Mouse (Mus musculus) lung, adult 18-20 months (tissue): Measurements from ENCODE around the gene Rbfox3.

Experiments used
- DNase-seq, 2 experiments: peaks; one replicate each; pipeline ENCODE4 v3.0.0; 2022; ENCODE audit warnings: mixed read lengths in 2 of 2

Gene Rbfox3

GRCm38 (mm10) chr11:118878605-118879245, 32.7 kb downstream of the Rbfox3 start:
- DNase-seq = no peak

- no peak for DNase-seq
Observed at GRCm38 (mm10) chr11:118875243-118875897, 36.0 kb downstream of the Rbfox3 start.

DNA sequence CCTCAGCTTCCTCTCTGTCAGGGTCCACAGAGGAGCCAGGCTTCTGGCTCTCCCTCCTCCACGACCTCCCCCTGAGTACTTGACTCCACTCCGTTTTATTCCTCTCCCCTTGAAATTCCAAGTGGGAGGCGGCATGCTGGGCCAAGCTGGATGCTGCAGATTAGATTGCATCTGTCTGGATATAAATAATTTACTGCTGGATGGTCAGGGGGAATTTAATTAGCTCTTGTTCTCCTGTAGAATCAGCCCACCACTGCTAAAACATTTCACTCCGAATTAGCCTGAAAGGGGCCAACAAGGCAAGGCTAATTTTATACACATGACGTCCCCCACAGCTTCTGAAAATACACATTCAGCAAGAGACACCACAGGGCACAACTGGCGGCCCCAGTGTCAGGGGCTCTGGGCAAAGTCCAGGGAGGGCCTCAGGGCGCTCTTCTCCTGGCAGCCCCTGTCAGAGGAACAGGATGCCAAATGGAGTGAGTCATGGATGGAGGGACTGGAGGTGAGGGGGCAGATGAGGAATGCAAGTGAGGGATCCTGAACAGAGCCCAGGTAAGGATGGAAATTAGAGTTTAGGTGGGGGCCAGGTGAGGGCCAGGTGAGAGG, 36.8 kb downstream of the Rbfox3 start:
- no peak for DNase-seq

DNA sequence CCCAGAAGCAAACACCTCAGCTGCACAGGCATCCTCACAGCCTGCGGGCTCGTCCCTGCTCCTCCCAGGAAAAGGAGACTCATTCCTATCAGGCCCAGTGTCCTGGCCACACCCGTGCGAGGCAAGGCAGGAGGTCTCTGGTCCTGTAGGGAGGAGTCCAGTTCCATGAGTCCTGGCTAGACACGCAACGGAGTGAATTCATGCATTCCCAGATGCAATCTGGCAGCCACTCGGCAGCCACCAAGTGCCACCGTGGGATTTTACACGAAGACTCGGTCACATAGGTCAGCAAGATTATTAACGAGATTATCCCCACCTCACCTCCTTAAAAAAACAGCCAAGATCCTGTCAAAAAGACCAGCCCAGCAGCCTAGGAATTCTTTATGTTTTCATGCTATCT, 37.4 kb downstream of the Rbfox3 start:
- DNase-seq = no peak

GRCm38 (mm10) chr11:118871527-118871926, 39.9 kb downstream of the Rbfox3 start:
- DNase-seq = no peak

DNA sequence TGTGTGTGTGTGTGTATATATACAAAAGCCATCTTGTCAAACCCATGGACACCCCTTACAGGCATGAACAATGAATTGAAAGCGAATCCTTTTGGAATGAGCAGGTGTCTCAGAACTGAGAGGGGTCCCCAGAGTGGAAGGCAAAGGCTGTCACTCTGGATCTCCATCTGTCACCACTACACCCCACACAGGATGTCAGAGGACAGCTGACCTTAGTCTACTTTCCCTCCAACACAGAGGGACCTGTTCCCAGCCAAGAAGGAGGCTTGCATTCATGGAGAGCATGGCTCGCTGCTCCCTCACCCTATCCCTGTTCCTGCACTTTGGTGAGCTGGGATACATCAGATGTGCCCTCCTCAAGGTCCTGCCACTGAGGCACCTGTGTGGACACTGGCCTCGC, 48.0 kb downstream of the Rbfox3 start:
- DNase-seq = no peak

GRCm38 (mm10) chr11:118861801-118862431, 49.5 kb downstream of the Rbfox3 start:
- no peak for DNase-seq

DNA sequence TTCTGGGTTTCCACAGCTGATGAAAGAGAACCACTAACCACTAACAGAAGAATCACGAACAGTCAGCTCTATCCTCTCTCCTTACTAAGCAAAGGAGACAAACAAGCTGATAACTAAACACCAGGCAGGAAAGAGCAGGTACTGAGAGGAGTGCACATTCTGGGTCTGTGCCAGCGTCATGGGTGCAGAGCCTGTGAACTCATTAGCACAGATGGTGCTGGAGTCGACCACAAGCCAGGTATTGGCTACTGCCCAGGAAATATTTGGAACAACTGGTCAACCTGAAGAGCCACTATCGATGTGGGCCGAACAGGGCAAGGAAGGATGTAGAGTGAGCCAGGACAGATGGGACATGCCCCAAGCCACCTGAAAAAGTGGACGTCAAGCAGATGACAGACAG, 50.2 kb downstream of the Rbfox3 start:
- no peak for DNase-seq

DNA sequence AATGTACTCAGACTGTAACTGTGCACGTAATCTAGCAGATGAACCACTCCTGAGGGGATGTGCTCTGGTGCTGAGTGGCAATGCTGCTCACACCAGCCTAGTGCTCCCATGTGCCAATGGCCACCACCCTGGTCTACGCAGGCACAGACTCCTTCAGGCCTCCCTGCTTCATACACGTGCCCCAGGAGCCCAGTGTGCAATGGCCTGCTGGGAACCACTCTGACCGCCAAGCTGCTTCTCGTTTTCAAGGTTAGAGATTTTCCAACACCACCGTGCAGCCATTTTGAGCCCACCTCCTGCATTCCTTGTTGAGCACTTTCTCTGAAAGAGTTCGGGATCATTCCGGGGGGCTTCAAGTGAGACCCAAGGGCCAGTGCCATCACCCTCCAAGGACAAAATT, 50.6 kb downstream of the Rbfox3 start:
- DNase-seq = no peak

DNA sequence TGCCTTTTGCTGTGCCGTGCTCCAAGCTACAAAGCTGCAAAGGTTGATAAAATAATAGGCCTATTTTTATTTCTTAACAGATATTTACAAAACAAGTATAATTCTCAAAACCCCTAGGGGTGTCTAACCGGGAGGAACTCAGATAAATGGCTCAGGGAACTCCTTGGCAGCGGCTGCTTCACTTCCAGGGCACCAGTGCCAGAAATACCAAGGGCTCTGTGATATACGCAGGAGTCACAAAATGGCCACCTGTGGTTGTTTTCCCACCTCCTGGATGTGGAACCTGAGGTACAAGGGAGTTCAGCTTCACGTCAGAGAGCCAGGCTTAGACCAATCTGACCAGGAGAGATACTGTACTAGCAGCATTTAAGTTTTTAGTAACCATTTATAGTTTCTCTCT, 51.6 kb downstream of the Rbfox3 start:
- no peak for DNase-seq

DNA sequence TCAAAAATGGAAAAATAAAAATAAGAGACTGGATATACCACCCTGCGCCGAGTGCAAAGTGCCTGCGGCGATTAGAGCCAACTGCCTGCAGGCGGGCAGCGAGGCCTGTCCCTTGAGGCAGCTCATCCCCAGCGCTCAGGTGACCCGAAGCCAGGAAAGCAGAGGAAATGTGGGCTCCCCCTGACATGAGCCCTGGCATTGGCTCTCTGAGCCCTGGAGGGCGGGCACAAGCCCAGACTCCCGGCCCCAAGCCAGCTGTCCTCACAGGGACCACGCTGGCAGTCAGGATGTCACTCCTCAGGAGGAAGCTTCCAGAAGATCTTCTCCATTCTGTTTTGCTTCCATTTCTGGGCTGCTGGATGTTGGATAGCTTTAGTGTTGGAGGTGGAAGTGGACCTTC, 53.1 kb downstream of the Rbfox3 start:
- no peak for DNase-seq

GRCm38 (mm10) chr11:118851391-118851790, 60.0 kb downstream of the Rbfox3 start:
- no peak for DNase-seq

DNA sequence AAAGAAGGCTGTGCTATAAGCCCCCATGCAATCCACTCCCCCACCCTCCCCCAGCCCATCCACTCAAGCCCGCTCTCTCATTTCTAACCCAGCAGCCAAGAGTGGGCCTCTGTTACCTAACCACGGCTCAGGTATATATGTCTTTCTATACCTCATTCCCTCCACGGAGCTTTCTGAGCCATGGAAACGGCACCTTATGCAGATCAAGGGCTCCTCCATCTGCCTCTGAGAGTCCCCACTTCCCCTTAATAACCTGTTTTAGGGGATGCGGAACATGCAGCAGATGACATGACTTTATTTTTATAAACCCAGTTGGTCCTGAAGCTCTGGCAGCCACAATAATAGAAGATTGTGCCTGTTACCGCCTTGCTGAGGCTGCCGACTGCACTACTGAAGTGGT, 63.4 kb downstream of the Rbfox3 start:
- DNase-seq = no peak

DNA sequence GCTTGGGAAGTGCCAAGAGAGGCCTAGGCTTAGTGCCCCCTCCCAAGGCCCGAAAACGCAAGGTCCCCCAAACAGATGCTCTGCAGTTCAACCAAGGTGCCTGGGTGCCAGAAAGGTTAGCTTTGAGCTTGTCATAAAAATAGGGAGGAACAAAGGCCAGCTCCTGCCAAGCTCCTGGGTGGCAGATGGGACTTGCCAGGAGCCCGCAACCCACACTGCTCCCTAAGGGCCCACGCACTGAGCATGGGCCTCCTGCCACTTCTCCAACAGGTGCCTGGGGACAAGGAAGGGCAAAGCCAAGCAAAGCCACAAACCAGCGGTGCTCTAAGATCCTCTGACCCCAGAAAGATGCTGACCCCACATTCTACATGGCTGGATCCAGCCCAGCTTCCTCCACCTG, 70.4 kb downstream of the Rbfox3 start:
- DNase-seq = no peak

DNA sequence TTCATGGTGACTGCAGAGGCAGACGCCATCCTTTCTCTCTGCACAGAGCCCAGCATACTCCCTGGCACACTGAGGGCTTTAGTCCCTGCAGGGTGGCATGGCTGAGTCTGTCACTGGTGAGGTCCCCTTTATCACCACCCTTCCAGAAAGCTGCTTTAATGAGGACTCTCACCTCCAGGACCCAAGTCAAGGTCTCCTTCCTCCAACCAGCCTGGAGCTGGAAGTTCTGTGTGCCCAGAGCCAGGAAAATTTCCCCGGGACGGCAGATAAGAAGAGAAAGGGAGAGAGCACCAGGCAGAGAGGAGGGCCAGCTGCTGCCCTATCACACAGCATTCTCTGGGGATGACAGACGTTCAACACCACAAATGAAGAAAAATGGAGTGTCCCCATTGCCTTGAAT, 73.2 kb downstream of the Rbfox3 start:
- DNase-seq = no peak

DNA sequence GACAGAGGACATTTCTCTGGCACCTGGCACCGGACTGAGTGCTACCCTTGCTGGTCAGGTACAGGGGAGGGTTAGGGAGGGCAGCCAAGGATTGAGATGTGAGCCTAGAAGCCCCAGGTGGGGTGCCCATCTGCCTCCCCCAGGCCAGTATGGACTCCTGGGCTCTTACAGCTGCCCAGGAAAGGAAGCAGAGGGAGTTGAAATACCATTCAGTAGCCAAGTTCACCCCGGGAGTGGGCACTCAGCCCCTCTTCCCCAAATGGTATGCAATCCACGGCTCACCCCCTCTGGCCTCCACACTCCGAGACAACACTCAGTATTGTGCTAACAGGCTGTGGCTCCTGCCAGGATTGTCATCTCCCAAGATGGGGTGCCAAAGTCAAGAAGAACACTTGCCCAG, 74.5 kb downstream of the Rbfox3 start:
- DNase-seq = no peak

- DNase-seq = no peak
Observed at GRCm38 (mm10) chr11:118832793-118833481, 78.5 kb downstream of the Rbfox3 start.

- DNase-seq = no peak
Observed at GRCm38 (mm10) chr11:118831730-118832129, 79.7 kb downstream of the Rbfox3 start.

DNA sequence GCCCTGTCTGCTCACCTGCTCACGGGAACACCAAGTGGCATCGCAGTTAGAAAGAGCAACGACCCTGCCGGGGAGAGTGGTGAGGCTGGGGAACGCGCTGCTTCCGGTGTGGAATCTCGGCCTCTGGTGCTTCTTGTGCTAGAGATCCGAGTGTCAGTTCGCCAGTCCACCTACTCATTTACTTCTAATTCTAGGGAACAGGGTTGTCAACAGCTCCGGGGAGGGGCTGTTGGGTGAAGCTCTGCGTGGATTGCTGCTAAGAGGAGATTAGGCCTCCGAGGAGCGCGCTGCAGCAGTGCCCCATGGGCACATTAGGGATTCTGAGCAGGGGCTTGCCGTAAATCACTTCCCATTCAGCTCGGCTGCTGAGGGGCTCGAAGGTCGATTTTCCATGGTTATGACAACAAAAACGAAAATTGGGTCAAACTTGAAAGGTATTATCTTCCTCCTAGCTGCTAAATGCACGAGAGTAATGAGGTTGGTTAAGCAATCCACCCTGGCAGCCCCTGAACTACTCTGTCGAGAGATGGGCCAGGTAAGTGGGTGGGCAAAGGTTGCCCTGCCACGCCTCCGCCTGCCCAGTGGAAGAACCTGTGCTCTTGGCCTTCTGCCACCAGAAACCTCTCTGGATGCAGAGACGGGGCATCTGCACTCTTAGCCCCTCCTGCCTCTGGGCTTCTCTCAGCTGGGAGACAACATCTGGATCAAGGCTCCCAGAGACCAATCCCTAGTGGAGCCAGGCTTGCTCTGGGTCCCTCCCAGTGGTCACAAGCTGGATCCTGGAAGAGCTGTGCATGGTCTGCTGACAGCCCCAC, 85.9 kb downstream of the Rbfox3 start:
- DNase-seq = no peak

GRCm38 (mm10) chr11:118821353-118821752, 90.0 kb downstream of the Rbfox3 start:
- DNase-seq = no peak

DNA sequence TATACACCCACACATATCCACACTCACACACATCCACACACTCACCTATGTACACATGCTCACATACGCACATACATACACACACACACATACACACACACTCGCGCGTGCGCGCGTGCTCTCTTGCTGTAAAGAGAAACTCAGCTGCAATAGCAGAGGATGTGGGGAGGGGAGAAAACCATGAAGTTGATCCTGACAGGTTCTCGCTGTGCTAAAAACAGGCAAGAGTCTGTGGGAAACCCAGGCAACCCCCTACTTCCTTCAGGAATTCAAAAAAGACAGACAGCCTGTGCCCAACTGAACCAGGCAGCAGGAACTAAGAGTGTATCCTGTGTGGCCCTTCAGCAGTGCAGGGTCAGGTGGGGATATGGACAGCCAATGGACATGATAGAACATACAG, 92.9 kb downstream of the Rbfox3 start:
- DNase-seq = no peak

DNA sequence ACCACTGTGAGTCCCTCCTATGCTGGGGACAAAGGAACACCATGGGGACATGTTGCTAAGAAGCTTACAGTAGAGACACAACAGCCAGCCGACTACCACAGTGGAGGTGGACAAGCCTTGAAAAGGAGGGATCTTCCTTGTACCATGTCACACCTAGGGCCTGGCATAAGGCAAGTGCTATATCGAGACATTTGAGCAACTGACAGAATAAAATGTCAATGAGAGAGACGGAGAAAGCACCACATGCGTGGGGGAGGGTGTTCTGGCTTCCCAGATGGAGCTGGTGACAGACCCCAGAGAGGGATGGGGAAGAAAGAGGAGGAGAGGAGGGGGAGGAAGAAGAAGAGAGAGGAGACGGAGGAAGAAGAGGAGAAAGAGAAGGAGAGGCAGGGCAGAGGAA, 96.3 kb downstream of the Rbfox3 start:
- DNase-seq = no peak

- no peak for DNase-seq
Observed at GRCm38 (mm10) chr11:118813942-118814341, 97.5 kb downstream of the Rbfox3 start.
